Comparison of ENCODE assay signal across 29 mouse cellular contexts in genomic region chr6:85234796-85235195, GRCm38 (mm10). TPM values are rescaled to one million over a fixed set of nuclear protein-coding genes. Genes with fewer than 3 reads are reported as not detected.
DNase-seq lines count a peak whose midpoint lies in the region; ATAC-seq lines count a peak whose summit lies in the region.
"Had no signal": no experiment of that assay in that cellular context is flagged by ENCODE, and none has a peak within 500 bp of the region (broad histone marks: within the 10 kb centered on the region; RNA-seq: fewer than 3 reads in every experiment).

No protein-coding gene starts in this region.

- H3K4me2 ChIP-seq in forebrain, embryonic 11.5 days (ENCODE audit: low read depth, low read length, severe bottlenecking) = no peak overlapping the region
- H3K4me2 ChIP-seq in forebrain, embryonic 15.5 days (replicated peaks) = no peak overlapping the region
- no peak overlapping the region for H3K4me2 ChIP-seq in embryonic facial prominence, embryonic 14.5 days (ENCODE audit: low read depth, low read length)
- H3K4me2 ChIP-seq in stomach, embryonic 14.5 days (replicated peaks; ENCODE audit: low read depth, low read length) = no peak overlapping the region
- H3K4me2 ChIP-seq: embryonic facial prominence, embryonic 15.5 days; heart, embryonic 11.5 days; hindbrain, embryonic 15.5 days; intestine, embryonic 15.5 days; liver, embryonic 13.5 days had no signal

- H3K4me3 ChIP-seq in forebrain, embryonic 11.5 days (ENCODE audit: low read depth, low read length) = no peak overlapping the region
- H3K4me3 ChIP-seq in forebrain, embryonic 15.5 days = no peak overlapping the region
- H3K4me3 ChIP-seq in embryonic facial prominence, embryonic 14.5 days (ENCODE audit: low read depth, low read length) = no peak overlapping the region
- H3K4me3 ChIP-seq in stomach, embryonic 14.5 days (ENCODE audit: low read depth, low read length) = no peak overlapping the region
- H3K4me3 ChIP-seq: embryonic facial prominence, embryonic 15.5 days; hindbrain, embryonic 15.5 days; intestine, embryonic 15.5 days; liver, embryonic 13.5 days had no signal

- no peaks in the 10 kb centered on the region for H3K9me3 ChIP-seq in forebrain, embryonic 11.5 days (ENCODE audit: control insufficient read depth, low read length)
- H3K9me3 ChIP-seq in forebrain, embryonic 15.5 days = no peaks in the 10 kb centered on the region
- H3K9me3 ChIP-seq in embryonic facial prominence, embryonic 14.5 days (ENCODE audit: control insufficient read depth, low read length) = no peaks in the 10 kb centered on the region
- no peaks in the 10 kb centered on the region for H3K9me3 ChIP-seq in stomach, embryonic 14.5 days (ENCODE audit: control insufficient read depth, low read depth, low read length)
- H3K9me3 ChIP-seq: embryonic facial prominence, embryonic 15.5 days; G1E; hindbrain, embryonic 15.5 days; intestine, embryonic 15.5 days; liver, embryonic 13.5 days had no signal

- 0 out of 2 replicates have a peak, but pooled peaks have one; percentile 11 for ATAC-seq in forebrain, embryonic 11.5 days (replicated peaks; ENCODE audit: low FRiP score)
- no peak for ATAC-seq in forebrain, embryonic 15.5 days (replicated peaks)
- no peak for ATAC-seq in embryonic facial prominence, embryonic 14.5 days (ENCODE audit: low read depth)
- peak; percentile 20; the same call in 1 of the 2 replicates for ATAC-seq in stomach, embryonic 14.5 days (ENCODE audit: insufficient number of reproducible peaks, insufficient read depth, low FRiP score, low read depth)
- ATAC-seq: intestine, embryonic 15.5 days; midbrain, embryonic 16.5 days had no signal

- no peak for DNase-seq in forebrain, embryonic 11.5 days (ENCODE audit: low spot score)
- peak; percentile 37 for DNase-seq in NIH3T3 (ENCODE audit: low read depth)
- DNase-seq in embryonic facial prominence, embryonic 14.5 days (ENCODE audit: low spot score) = peak; percentile 57
- no peak for DNase-seq in adrenal gland, adult (ENCODE audit: inconsistent age in 2 of 2, low spot score in 1 of 2)
- no peak for DNase-seq in cerebellum, postnatal 10 days
- no peak for DNase-seq in gastrocnemius, postnatal 14 days
- DNase-seq: adrenal gland, postnatal 36 days; cerebellum, adult 9-11 months; kidney, adult 9 months; kidney, postnatal 14 days; left cerebral cortex, postnatal 4 days; liver, embryonic 13.5 days; lung, adult 2 months; lung, postnatal 14 days; right cerebral cortex, adult 18-20 months had no signal

- H3K4me1 ChIP-seq in forebrain, embryonic 11.5 days (replicated peaks; ENCODE audit: control insufficient read depth, insufficient read depth, low read length) = peaks cover 19% of the 10 kb centered on the region
- peaks cover 52% of the 10 kb centered on the region for H3K4me1 ChIP-seq in forebrain, embryonic 15.5 days
- H3K4me1 ChIP-seq in embryonic facial prominence, embryonic 14.5 days (ENCODE audit: control insufficient read depth, insufficient read depth, low read length) = no peaks in the 10 kb centered on the region; the same call in 1 of the 2 replicates
- peaks cover 10% of the 10 kb centered on the region; the same call in 1 of the 2 replicates for H3K4me1 ChIP-seq in stomach, embryonic 14.5 days (ENCODE audit: control insufficient read depth, insufficient read depth, low read length)
- H3K4me1 ChIP-seq: liver, embryonic 13.5 days had no signal

- no peak overlapping the region for H3K27ac ChIP-seq in forebrain, embryonic 11.5 days (ENCODE audit: low read depth, low read length)
- no peak overlapping the region for H3K27ac ChIP-seq in forebrain, embryonic 15.5 days (replicated peaks)
- 0 out of 2 replicates have a peak overlapping the region, but pooled peaks have one; percentile 6 for H3K27ac ChIP-seq in embryonic facial prominence, embryonic 14.5 days (replicated peaks; ENCODE audit: low read depth, low read length)
- no peak overlapping the region for H3K27ac ChIP-seq in stomach, embryonic 14.5 days (ENCODE audit: low read length)
- H3K27ac ChIP-seq: embryonic facial prominence, embryonic 15.5 days; hindbrain, embryonic 15.5 days; intestine, embryonic 15.5 days; liver, embryonic 13.5 days had no signal

- no peaks in the 10 kb centered on the region for H3K27me3 ChIP-seq in forebrain, embryonic 11.5 days (ENCODE audit: control insufficient read depth, insufficient read depth, low read length)
- no peaks in the 10 kb centered on the region for H3K27me3 ChIP-seq in forebrain, embryonic 15.5 days
- no peaks in the 10 kb centered on the region for H3K27me3 ChIP-seq in embryonic facial prominence, embryonic 14.5 days (replicated peaks; ENCODE audit: control insufficient read depth, insufficient read depth, low read length)
- no peaks in the 10 kb centered on the region for H3K27me3 ChIP-seq in stomach, embryonic 14.5 days (ENCODE audit: control insufficient read depth, insufficient read depth, low read length)
- H3K27me3 ChIP-seq: embryonic facial prominence, embryonic 15.5 days; hindbrain, embryonic 15.5 days; intestine, embryonic 15.5 days; liver, embryonic 13.5 days had no signal

- H3K36me3 ChIP-seq in forebrain, embryonic 11.5 days (ENCODE audit: control insufficient read depth, insufficient read depth, low read length) = no peaks in the 10 kb centered on the region
- no peaks in the 10 kb centered on the region for H3K36me3 ChIP-seq in forebrain, embryonic 15.5 days
- no peaks in the 10 kb centered on the region for H3K36me3 ChIP-seq in embryonic facial prominence, embryonic 14.5 days (ENCODE audit: control insufficient read depth, insufficient read depth, low read length)
- no peaks in the 10 kb centered on the region for H3K36me3 ChIP-seq in stomach, embryonic 14.5 days (ENCODE audit: control insufficient read depth, insufficient read depth, low read length)
- H3K36me3 ChIP-seq: embryonic facial prominence, embryonic 15.5 days; G1E; hindbrain, embryonic 15.5 days; intestine, embryonic 15.5 days; liver, embryonic 13.5 days had no signal

- intact Hi-C loops in gastrocnemius, postnatal 14 days (cut with DNase I; ENCODE audit: low total_unique reads) = loop anchor here (5.0 kb wide), 1 partner anchor 72 kb away; no protein-coding TSS in a partner anchor

- 27% methylated on average over 5 of the region's 5 CpGs for WGBS in forebrain, embryonic 11.5 days
- WGBS in forebrain, embryonic 15.5 days = 33% methylated on average over 5 of the region's 5 CpGs
- whole genome bisulfite sequencing in embryonic facial prominence, embryonic 14.5 days = 24% methylated on average over 5 of the region's 5 CpGs
- 25% methylated on average over 5 of the region's 5 CpGs for WGBS in stomach, embryonic 14.5 days

- H3K9ac ChIP-seq in forebrain, embryonic 11.5 days (ENCODE audit: low read length) = no peak overlapping the region
- H3K9ac ChIP-seq in forebrain, embryonic 15.5 days (replicated peaks) = no peak overlapping the region
- H3K9ac ChIP-seq in embryonic facial prominence, embryonic 14.5 days (ENCODE audit: low read depth, low read length) = no peak overlapping the region
- no peak overlapping the region for H3K9ac ChIP-seq in stomach, embryonic 14.5 days (replicated peaks; ENCODE audit: low read depth, low read length)
- H3K9ac ChIP-seq: embryonic facial prominence, embryonic 15.5 days; hindbrain, embryonic 15.5 days; intestine, embryonic 15.5 days; liver, embryonic 13.5 days had no signal

RNA-seq across cellular contexts. Expression of gene Emx1, which starts 47.6 kb away (rescaled TPM):
- polyA plus RNA-seq in forebrain, embryonic 11.5 days (2014; fragmentation: Nextera tagmentation; extraction: Ambion mirVana) = 63.5 and 67.2 TPM in 2 replicates
- polyA plus RNA-seq in forebrain, embryonic 15.5 days (2015; fragmentation: Nextera tagmentation; extraction: Ambion mirVana) = 68.9 and 78.8 TPM in 2 replicates
- polyA plus RNA-seq in embryonic facial prominence, embryonic 14.5 days (2014; fragmentation: Nextera tagmentation; extraction: Ambion mirVana) = 0.11 TPM in 1 of 2 replicates, not detected in the other
- polyA plus RNA-seq in stomach, embryonic 14.5 days (2014; fragmentation: Nextera tagmentation; extraction: Ambion mirVana) = not detected in 2 replicates
- total RNA-seq in gastrocnemius, postnatal 14 days (2021) = not detected
- total RNA-seq: adrenal gland, postnatal 36 days; G1E; gastrocnemius, adult 18-20 months; hematopoietic stem cell, adult 5-6 weeks; megakaryocyte, adult 5-6 weeks had no signal
- polyA plus RNA-seq: G1E; heart, embryonic 11.5 days; heart, postnatal 0 days; intestine, embryonic 15.5 days; liver, embryonic 13.5 days; lung, adult 2 months; neural tube, embryonic 14.5 days; small intestine, adult 2 months had no signal

Comparison
In these comparisons a context has a peak if more than half of its experiments do, and no peak if none do; other contexts are left out.
1. ATAC-seq: peak in forebrain, embryonic 11.5 days (single experiment) and stomach, embryonic 14.5 days (single experiment); none in forebrain, embryonic 15.5 days (single experiment) and embryonic facial prominence, embryonic 14.5 days (single experiment).
2. DNase-seq: peak in NIH3T3 (single experiment) and embryonic facial prominence, embryonic 14.5 days (single experiment); none in forebrain, embryonic 11.5 days (single experiment), adrenal gland, adult (0 of 2), cerebellum, postnatal 10 days (0 of 2) and gastrocnemius, postnatal 14 days (single experiment).
3. RNA of gene Emx1, which starts 47.6 kb away (polyA plus RNA-seq): 68.9 to 78.8 TPM in forebrain, embryonic 15.5 days and 63.5 to 67.2 TPM in forebrain, embryonic 11.5 days; 0.11 TPM in embryonic facial prominence, embryonic 14.5 days and not detected in stomach, embryonic 14.5 days; every median in the first group is over 10 times any median in the second.